Comparison of ENCODE assay signal across 17 mouse cellular contexts in the genomic region with DNA sequence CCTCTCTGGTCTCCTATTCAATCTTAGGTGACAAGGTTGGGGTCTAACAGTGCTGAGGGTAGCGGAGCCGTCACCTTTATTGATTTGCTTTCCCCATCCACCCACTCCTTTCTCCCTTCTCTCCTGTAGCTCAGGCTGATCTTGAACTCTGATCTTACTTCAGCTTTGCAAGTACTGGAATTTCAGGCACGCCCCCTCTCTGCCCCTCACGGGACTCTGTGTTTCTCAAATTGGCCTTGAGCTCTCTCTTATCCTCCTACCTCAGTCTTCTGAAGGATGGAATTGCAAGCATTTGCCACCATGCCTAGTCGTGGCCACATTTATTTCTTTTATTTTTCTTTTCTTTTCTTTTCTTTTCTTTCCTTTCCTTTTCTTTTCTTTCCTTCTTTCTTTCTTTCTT. TPM values are rescaled to one million over a fixed set of nuclear protein-coding genes. Genes with fewer than 3 reads are reported as not detected.
"Had no signal": no experiment of that assay in that cellular context is flagged by ENCODE, and none has a peak within 500 bp of the region (broad histone marks: within the 10 kb centered on the region; RNA-seq: fewer than 3 reads in every experiment).

No protein-coding gene starts in this region.

- H3K4me2 ChIP-seq: limb, embryonic 13.5 days; midbrain, embryonic 12.5 days; midbrain, embryonic 15.5 days; neural tube, embryonic 13.5 days; stomach, embryonic 15.5 days had no signal

- H3K4me3 ChIP-seq: layer of hippocampus, adult 2 months; limb, embryonic 10.5 days; limb, embryonic 13.5 days; midbrain, embryonic 12.5 days; midbrain, embryonic 15.5 days; neural tube, embryonic 13.5 days; stomach, embryonic 15.5 days had no signal

- H3K9me3 ChIP-seq: limb, embryonic 10.5 days; midbrain, embryonic 15.5 days; neural tube, embryonic 13.5 days; stomach, embryonic 15.5 days had no signal

- H3K27ac ChIP-seq: kidney, postnatal 0 days; layer of hippocampus, adult 2 months; limb, embryonic 10.5 days; limb, embryonic 13.5 days; midbrain, embryonic 12.5 days; midbrain, embryonic 15.5 days; neural tube, embryonic 13.5 days; stomach, embryonic 15.5 days had no signal

- H3K9ac ChIP-seq: limb, embryonic 13.5 days; midbrain, embryonic 12.5 days; midbrain, embryonic 15.5 days; neural tube, embryonic 13.5 days; stomach, embryonic 15.5 days had no signal

- ATAC-seq: midbrain, embryonic 15.5 days had no signal

- DNase-seq: layer of hippocampus, adult 9-11 months; lung, adult 2 months; lung, postnatal 14 days; lung, postnatal 4 days; thymus, postnatal 25 days had no signal

- H3K36me3 ChIP-seq: limb, embryonic 10.5 days; limb, embryonic 13.5 days; midbrain, embryonic 12.5 days; midbrain, embryonic 15.5 days; neural tube, embryonic 13.5 days; stomach, embryonic 15.5 days had no signal

- H3K27me3 ChIP-seq: limb, embryonic 13.5 days; midbrain, embryonic 12.5 days; midbrain, embryonic 15.5 days; neural tube, embryonic 13.5 days; stomach, embryonic 15.5 days had no signal

- H3K4me1 ChIP-seq: limb, embryonic 13.5 days; midbrain, embryonic 12.5 days; midbrain, embryonic 15.5 days; neural tube, embryonic 13.5 days; stomach, embryonic 15.5 days had no signal

RNA-seq across cellular contexts. Expression of a gene that starts 54.4 kb away (rescaled TPM):
- polyA plus RNA-seq: kidney, embryonic 14.5 days; kidney, postnatal 0 days; limb, embryonic 10.5 days; limb, embryonic 13.5 days; liver, adult 2 months; lung, adult 2 months; lung, embryonic 16.5 days; midbrain, embryonic 12.5 days; midbrain, embryonic 15.5 days; neural tube, embryonic 13.5 days; thymus, postnatal 0 days had no signal
